Mouse (Mus musculus) liver, adult 2 months (tissue): ENCODE measurements at regions not wholly inside any gene's neighbourhood (a gene's known extent, or its start where the extent isn't known, plus 50 kb on each side); places are given as distances from the start of the nearest gene placed in this dataset.

ENCODE experiments used
- DNase-seq: peaks from one replicate; pipeline ENCODE4 v3.0.0-alpha.2; 2011; ENCODE audit warnings: low read depth, low spot score; ENCODE audit errors: extremely low read depth
- H3K27ac ChIP-seq: fragments of 200-500 bp; replicated peaks from 2 replicates; pipeline ENCODE4 v1.5.1; 2012; ENCODE audit warnings: low read depth, mild to moderate bottlenecking, control low read depth, inconsistent platforms, low read length; ENCODE audit not compliant: insufficient read depth
- H3K27me3 ChIP-seq: fragments of 200-500 bp; 2 replicates; pipeline ENCODE4 v1.6.1; 2012; ENCODE audit warnings: mild to moderate bottlenecking, moderate library complexity, low read length, inconsistent platforms; ENCODE audit not compliant: control insufficient read depth, insufficient read depth
- H3K36me3 ChIP-seq: fragments of 200-500 bp; 2 replicates; pipeline ENCODE4 v1.6.1; 2012; ENCODE audit warnings: low read length, inconsistent platforms; ENCODE audit not compliant: control insufficient read depth, insufficient read depth
- H3K4me1 ChIP-seq: fragments of 200-500 bp; 2 replicates; pipeline ENCODE4 v1.6.1; 2011; ENCODE audit warnings: low read length; ENCODE audit not compliant: control insufficient read depth, insufficient read depth
- H3K4me3 ChIP-seq: fragments of 200-500 bp; 2 replicates; pipeline ENCODE4 v1.5.1; 2011; ENCODE audit warnings: low read depth, mild to moderate bottlenecking, control low read depth, low read length, moderate library complexity; ENCODE audit not compliant: insufficient read depth
- H3K79me2 ChIP-seq: fragments of 200-500 bp; 2 replicates; pipeline ENCODE4 v1.6.1; 2012; ENCODE audit warnings: inconsistent platforms, mild to moderate bottlenecking, low read length, moderate library complexity; ENCODE audit not compliant: control insufficient read depth, insufficient read depth
- H3K9ac ChIP-seq: fragments of 200-500 bp; 2 replicates; pipeline ENCODE4 v1.6.1; 2012; ENCODE audit warnings: low read depth, mild to moderate bottlenecking, control low read depth, inconsistent platforms, low read length
- CTCF ChIP-seq: fragments of 200-500 bp; IDR thresholded peaks from 2 replicates; pipeline ENCODE4 v1.5.1; 2011; ENCODE audit warnings: low read depth, low read length, control low read depth
- POLR2A ChIP-seq: fragments of 200-500 bp; IDR thresholded peaks from 2 replicates; pipeline ENCODE4 v1.6.1; 2011; ENCODE audit warnings: low read length, control low read depth; ENCODE audit not compliant: insufficient read depth; ENCODE audit errors: extremely low read depth
- WGBS: fragments of 180-500 bp; shearing (Covaris S2); methylation state at CpG from one replicate; pipeline ENCODE4 v1.1.7; 2018; 5-methylcytosine and 5-hydroxymethylcytosine counted together

- no peak for TF ChIP-seq POLR2A
- TF ChIP-seq CTCF, result no peak
- 56% methylated on average over 3 of the region's 3 CpGs for WGBS
- no peaks in the 10 kb centered on the region for H3K79me2 ChIP-seq
- H3K9ac ChIP-seq, result no peak overlapping the region
- H3K36me3 ChIP-seq, result no peaks in the 10 kb centered on the region
- no peaks in the 10 kb centered on the region for H3K27me3 ChIP-seq
- no peak overlapping the region for H3K27ac ChIP-seq
- H3K4me1 ChIP-seq, result peaks cover 6% of the 10 kb centered on the region; the same call in 1 of the 2 replicates
- H3K4me3 ChIP-seq, result no peak overlapping the region
- no peak for DNase-seq
Measured at GRCm38 (mm10) chr2:103872277-103872636, 74.8 kb upstream of the Caprin1 start.

- peaks cover 6% of the 10 kb centered on the region; the same call in 1 of the 2 replicates for H3K4me1 ChIP-seq
- H3K36me3 ChIP-seq, result no peaks in the 10 kb centered on the region
- no peak overlapping the region for H3K9ac ChIP-seq
- no peak for TF ChIP-seq POLR2A
- TF ChIP-seq CTCF, result no peak
- no peak overlapping the region for H3K27ac ChIP-seq
- WGBS, result 91% methylated on average over 6 of the region's 6 CpGs
- no peaks in the 10 kb centered on the region for H3K27me3 ChIP-seq
- DNase-seq, result no peak
- H3K4me3 ChIP-seq, result no peak overlapping the region
- no peaks in the 10 kb centered on the region for H3K79me2 ChIP-seq
Measured at GRCm38 (mm10) chr2:103873381-103873780, 75.9 kb upstream of the Caprin1 start.

- no peak overlapping the region for H3K9ac ChIP-seq
- H3K4me1 ChIP-seq, result peaks cover 4% of the 10 kb centered on the region; the same call in 1 of the 2 replicates
- no peak for DNase-seq
- H3K79me2 ChIP-seq, result no peaks in the 10 kb centered on the region
- 87% methylated on average over 3 of the region's 3 CpGs for WGBS
- no peaks in the 10 kb centered on the region for H3K36me3 ChIP-seq
- no peak overlapping the region for H3K4me3 ChIP-seq
- TF ChIP-seq POLR2A (no peak), CTCF (no peak)
- H3K27me3 ChIP-seq, result no peaks in the 10 kb centered on the region
- H3K27ac ChIP-seq, result no peak overlapping the region
Measured at GRCm38 (mm10) chr2:103874466-103874865, 77.0 kb upstream of the Caprin1 start.

GRCm38 (mm10) chr2:103875754-103876153 lies 78.3 kb upstream of the Caprin1 start:
- Histone ChIP-seq H3K36me3 (no peaks in the 10 kb centered on the region), H3K27me3 (no peaks in the 10 kb centered on the region), H3K79me2 (no peaks in the 10 kb centered on the region), H3K9ac (no peak overlapping the region), H3K27ac (no peak overlapping the region), H3K4me1 (no peaks in the 10 kb centered on the region), H3K4me3 (no peak overlapping the region)
- no peak for DNase-seq
- WGBS, result 88% methylated on average over 8 of the region's 8 CpGs
- TF ChIP-seq CTCF (no peak), POLR2A (no peak)

- Histone ChIP-seq H3K9ac (no peak overlapping the region), H3K27ac (no peak overlapping the region), H3K4me3 (no peak overlapping the region), H3K4me1 (no peaks in the 10 kb centered on the region), H3K27me3 (no peaks in the 10 kb centered on the region), H3K79me2 (no peaks in the 10 kb centered on the region), H3K36me3 (no peaks in the 10 kb centered on the region)
- 73% methylated on average over 2 of the region's 2 CpGs for WGBS
- TF ChIP-seq CTCF, result no peak
- no peak for TF ChIP-seq POLR2A
- DNase-seq, result no peak
Measured at GRCm38 (mm10) chr2:103876236-103876635, 78.8 kb upstream of the Caprin1 start.

GRCm38 (mm10) chr2:103881026-103881763 lies 76.6 kb upstream of the Lmo2 start:
- Histone ChIP-seq H3K4me3 (no peak overlapping the region), H3K4me1 (no peaks in the 10 kb centered on the region), H3K79me2 (no peaks in the 10 kb centered on the region), H3K27me3 (no peaks in the 10 kb centered on the region), H3K36me3 (no peaks in the 10 kb centered on the region), H3K9ac (no peak overlapping the region), H3K27ac (no peak overlapping the region)
- WGBS, result 42% methylated on average over 10 of the region's 10 CpGs
- TF ChIP-seq POLR2A, result no peak
- no peak for TF ChIP-seq CTCF
- no peak for DNase-seq
